Mouse (Mus musculus) cerebellum, adult 2 months (tissue): Measurements from ENCODE around the gene 2010111I01Rik. TPM values are rescaled to one million over a fixed set of nuclear protein-coding genes. Genes with fewer than 3 reads are reported as not detected.

Experiments
- DNase-seq, 2 experiments: peaks; one replicate each; pipeline ENCODE4 v3.0.0; 2021
- H3K27ac ChIP-seq: fragments of 200-500 bp; 2 replicates; pipeline ENCODE4 v1.5.1; 2012; ENCODE audit warnings: low read length, control low read depth, inconsistent platforms; ENCODE audit not compliant: insufficient read depth
- H3K27me3 ChIP-seq: fragments of 200-500 bp; 2 replicates; pipeline ENCODE4 v1.6.1; 2012; ENCODE audit warnings: inconsistent platforms, mild to moderate bottlenecking, low read length, moderate library complexity; ENCODE audit not compliant: control insufficient read depth, insufficient read depth
- H3K4me1 ChIP-seq: fragments of 200-500 bp; 2 replicates; pipeline ENCODE4 v1.6.1; 2011; ENCODE audit warnings: low read length; ENCODE audit not compliant: control insufficient read depth, insufficient read depth
- H3K4me3 ChIP-seq: fragments of 200-500 bp; replicated peaks from 2 replicates; pipeline ENCODE3; 2011; ENCODE audit warnings: mild to moderate bottlenecking, low read depth, low read length, control low read depth; ENCODE audit not compliant: insufficient read depth
- CTCF ChIP-seq: fragments of 200-500 bp; IDR thresholded peaks from 2 replicates; pipeline ENCODE4 v1.5.1; 2011; ENCODE audit warnings: low read depth, mild to moderate bottlenecking, control low read depth, low read length, moderate library complexity, borderline replicate concordance; ENCODE audit not compliant: insufficient read depth
- POLR2A ChIP-seq: fragments of 200-500 bp; IDR thresholded peaks from 2 replicates; pipeline ENCODE4 v1.6.1; 2011; ENCODE audit warnings: low read length, control low read depth, borderline replicate concordance; ENCODE audit not compliant: insufficient read depth
- WGBS: fragments of 180-500 bp; shearing (Covaris S2); methylation state at CpG from one replicate; pipeline ENCODE4 v1.1.7; 2018; 5-methylcytosine and 5-hydroxymethylcytosine counted together
- polyA plus RNA-seq: library from polyadenylated mRNA; depleted of rRNA; stranded (reverse); fragments of >200 nt; gene quantifications from 2 replicates; pipeline ENCODE4 v1.2.3, GENCODE M21; 2012

2010111I01Rik gene
- polyA plus RNA-seq, 1 experiment = 126 TPM

DNA sequence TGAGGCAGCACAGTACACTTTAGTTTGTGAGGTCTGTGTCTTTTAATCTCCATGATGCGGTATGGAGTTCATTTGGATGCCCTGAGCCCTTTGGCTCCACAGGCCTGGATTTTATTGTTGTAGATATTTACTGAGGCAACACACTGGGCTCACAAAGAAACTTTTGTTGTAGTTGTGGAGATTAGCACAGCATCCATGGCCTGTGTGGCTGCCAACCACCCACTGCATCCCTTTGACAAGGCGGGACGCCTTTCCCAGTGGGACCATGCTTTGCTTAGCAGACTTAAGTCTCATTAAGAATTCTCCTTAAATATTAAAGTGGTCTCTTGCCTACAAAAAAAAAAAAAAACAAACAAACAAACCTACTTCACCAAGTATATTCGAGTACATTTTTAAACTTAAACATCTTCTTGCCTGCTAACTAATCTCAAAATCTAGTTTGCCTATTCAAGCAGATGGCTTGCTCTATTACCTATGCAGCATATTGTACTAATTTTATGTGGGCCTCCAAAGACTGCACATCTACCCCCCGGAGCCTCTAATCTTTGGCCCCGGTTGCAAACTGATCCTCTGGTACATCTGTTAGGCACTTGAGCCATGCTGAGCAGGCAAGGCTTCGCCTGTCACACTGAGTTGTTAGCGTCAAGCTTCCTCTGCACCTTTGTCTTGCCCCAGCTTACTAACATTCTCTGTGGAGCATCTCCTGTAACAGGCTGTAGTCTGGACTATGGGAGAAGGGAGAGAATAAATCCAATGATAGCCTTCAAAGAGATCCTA is 239.0 kb downstream of the 2010111I01Rik start:
- H3K27ac ChIP-seq = no peak overlapping the region
- no peak for TF ChIP-seq POLR2A
- no peak for TF ChIP-seq CTCF
- WGBS = 49% methylated on average over 8 of the region's 8 CpGs

DNA sequence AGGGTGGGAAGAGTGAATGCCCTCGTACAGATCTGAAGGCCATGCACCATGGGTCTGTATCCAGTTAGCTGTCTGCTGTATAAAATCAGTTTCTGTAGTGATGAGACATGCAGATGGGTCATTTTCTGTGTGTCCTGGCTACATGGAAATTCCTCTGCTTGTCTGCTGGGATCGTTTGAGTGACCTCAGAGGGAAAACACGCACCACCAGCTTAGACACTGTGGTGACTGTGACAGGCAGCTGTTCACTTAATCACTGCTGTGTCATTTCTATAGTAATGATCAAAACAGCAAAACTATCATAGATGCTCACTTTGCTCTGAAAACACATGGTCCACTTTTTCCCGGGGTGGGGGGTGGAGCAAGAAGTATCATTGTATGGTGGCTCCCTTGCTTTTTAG is 241.1 kb downstream of the 2010111I01Rik start:
- no peak for TF ChIP-seq POLR2A
- no peak for TF ChIP-seq CTCF

More for the DNA sequence above, 239.0 kb downstream of the 2010111I01Rik start:
- H3K27me3 ChIP-seq = no peaks in the 10 kb centered on the region
- no peaks in the 10 kb centered on the region for H3K4me1 ChIP-seq
- H3K4me3 ChIP-seq = no peak overlapping the region
- no peak for DNase-seq

DNA sequence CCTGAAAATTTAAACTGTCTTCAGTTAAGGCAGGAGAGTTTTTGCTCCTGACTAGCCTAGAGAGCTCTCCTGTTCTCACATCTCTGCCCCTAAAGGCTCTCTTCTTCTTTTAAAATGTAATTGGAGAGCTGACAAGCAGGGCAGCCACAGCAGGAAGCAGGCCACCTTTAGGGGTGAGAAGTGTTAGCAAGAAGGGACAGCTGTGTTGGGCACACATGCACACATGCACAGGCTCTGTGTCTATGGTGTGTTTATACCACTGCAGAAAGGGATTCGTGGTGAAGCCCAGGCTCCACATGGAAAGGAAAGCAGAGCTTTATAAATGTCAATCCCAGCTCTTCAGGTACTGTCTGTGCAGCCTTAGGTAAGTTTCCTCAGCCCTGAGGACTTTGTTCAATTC is 241.7 kb downstream of the 2010111I01Rik start:
- Histone ChIP-seq H3K4me1 (no peaks in the 10 kb centered on the region), H3K27me3 (no peaks in the 10 kb centered on the region), H3K27ac (no peak overlapping the region), H3K4me3 (no peak overlapping the region)
- no peak for DNase-seq
- TF ChIP-seq CTCF (no peak), POLR2A (no peak)
- 78% methylated on average over 1 of the region's 1 CpGs for WGBS

More for the DNA sequence above, 241.1 kb downstream of the 2010111I01Rik start:
- no peak overlapping the region for H3K27ac ChIP-seq
- 85% methylated on average over 4 of the region's 4 CpGs for WGBS
- no peak overlapping the region for H3K4me3 ChIP-seq
- DNase-seq = no peak
- H3K27me3 ChIP-seq = no peaks in the 10 kb centered on the region
- no peaks in the 10 kb centered on the region for H3K4me1 ChIP-seq

DNA sequence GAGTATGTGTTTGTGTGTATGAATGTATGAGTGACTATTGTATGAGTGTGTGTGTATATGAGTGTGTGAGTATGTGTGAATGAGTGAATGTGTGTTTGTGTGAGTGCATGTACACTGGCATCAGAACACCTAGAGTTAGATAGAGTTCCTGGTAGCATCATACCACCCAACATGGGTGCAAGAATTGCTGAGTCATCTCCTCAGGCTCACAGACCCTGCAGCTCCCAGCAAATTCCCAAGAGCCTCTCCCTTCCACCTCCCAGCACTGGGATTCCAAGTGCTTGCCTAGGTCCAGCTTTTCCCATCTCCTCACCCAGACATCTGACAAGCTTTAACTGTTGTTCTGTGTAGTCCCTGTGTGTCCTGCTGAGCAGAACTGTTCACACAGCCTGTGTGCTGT is 251.8 kb downstream of the 2010111I01Rik start:
- TF ChIP-seq POLR2A (no peak), CTCF (no peak)
- H3K27ac ChIP-seq = no peak overlapping the region
- DNase-seq = no peak
- no peaks in the 10 kb centered on the region for H3K27me3 ChIP-seq
- H3K4me1 ChIP-seq = no peaks in the 10 kb centered on the region
- no peak overlapping the region for H3K4me3 ChIP-seq

DNA sequence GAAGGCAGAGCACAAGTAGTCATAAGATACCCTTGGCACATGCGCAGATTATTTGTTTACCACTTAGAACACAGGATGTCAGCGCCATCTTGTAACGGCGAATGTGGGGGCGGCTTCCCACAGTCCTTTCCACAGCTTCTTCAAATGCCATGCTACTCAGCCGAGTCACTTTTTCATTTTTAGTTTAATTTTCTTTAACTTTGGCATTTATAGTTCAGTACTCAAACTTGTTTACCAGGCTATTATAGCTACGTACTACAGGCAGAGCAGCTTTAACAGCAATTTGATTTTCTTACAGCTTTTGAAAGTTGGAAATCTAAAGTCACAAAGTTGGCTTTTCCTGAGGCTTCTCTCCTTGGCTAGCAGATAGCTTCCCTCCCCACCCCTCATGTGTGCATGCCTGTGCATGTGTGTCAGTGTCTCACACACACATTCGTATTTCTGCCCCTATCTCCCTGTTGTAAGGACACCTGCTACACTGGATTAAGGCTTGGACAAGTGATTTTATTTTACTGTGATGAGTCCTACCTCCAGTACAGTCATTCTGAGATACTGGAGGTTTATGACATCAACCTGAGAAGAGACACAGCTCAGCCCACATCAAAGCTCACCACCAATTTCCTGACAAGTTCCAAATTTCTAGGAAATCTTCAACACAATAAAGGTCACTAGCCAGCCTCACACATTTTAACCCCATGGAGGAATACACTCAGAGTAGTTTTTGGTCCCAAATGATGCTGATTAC is 258.5 kb downstream of the 2010111I01Rik start:
- H3K4me1 ChIP-seq = no peaks in the 10 kb centered on the region
- no peak overlapping the region for H3K4me3 ChIP-seq
- WGBS = 97% methylated on average over 8 of the region's 8 CpGs
- H3K27ac ChIP-seq = no peak overlapping the region
- DNase-seq = no peak
- TF ChIP-seq POLR2A (no peak), CTCF (no peak)
- H3K27me3 ChIP-seq = no peaks in the 10 kb centered on the region

DNA sequence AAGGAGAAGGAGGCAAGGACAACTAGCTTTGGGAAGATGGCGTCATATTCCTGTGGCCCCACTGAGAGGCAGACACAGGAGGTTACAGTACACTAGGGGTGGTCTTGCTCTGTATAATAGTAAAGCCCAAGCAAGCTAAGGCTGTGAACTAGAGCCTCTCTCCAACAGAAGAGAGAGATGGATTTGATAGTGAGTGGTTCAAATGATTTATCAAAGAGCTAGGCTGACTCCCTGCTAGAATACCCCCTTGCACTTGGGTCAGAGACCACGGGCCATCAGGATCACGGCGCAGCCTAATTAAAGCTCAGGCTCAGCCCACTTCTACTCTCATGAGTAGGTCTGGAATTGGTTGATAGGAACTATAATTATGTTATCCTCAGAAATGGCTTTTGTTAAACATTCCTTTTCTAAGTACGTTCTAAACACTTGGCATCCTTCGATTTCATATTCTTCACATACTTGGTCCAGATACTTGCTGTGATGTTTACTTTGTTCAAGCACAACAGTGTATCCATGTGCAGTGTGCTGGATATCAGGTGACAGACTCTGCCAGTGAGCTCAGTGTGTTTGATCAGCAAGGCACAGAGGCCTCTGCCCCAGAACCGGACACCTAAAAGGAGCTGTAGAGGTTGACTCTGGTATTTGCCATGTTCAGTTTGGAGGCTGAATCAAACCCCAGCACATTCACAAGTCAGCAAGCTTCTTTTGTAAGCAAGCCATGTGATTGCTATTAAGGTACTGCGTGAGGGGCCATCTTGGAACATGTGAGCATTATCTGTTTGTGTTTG is 261.3 kb downstream of the 2010111I01Rik start:
- DNase-seq = no peak
- TF ChIP-seq CTCF = no peak
- TF ChIP-seq POLR2A = no peak
- WGBS = 92% methylated on average over 8 of the region's 8 CpGs

DNA sequence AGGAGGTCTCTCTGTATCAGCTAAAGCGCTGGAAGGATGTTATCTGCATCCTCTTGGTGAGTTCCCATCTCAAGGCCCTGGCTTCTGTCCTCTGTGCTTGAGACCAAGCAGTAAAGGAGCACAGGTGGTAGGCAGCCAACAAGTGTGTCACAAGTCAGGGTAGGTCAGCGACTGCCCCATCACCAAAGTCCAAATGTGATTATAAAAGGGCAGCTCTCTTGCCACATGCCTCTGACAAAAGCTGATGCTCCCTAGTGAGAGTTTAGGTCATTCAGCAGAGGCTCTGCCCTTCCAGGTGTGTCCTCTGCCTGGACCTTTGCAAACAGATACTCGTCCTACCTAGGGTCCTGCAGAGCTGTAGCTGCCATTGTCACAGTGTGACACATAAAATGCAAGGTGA is 263.1 kb downstream of the 2010111I01Rik start:
- no peaks in the 10 kb centered on the region for H3K4me1 ChIP-seq
- no peak overlapping the region for H3K27ac ChIP-seq
- DNase-seq = no peak
- H3K27me3 ChIP-seq = no peaks in the 10 kb centered on the region
- 86% methylated on average over 3 of the region's 3 CpGs for WGBS
- no peak for TF ChIP-seq CTCF
- no peak for TF ChIP-seq POLR2A
- no peak overlapping the region for H3K4me3 ChIP-seq

More for the DNA sequence above, 261.3 kb downstream of the 2010111I01Rik start:
- Histone ChIP-seq H3K4me3 (no peak overlapping the region), H3K27me3 (no peaks in the 10 kb centered on the region), H3K27ac (no peak overlapping the region), H3K4me1 (no peaks in the 10 kb centered on the region)
